Mouse (Mus musculus): ENCODE measurements around the gene Txndc15.
"Not testable (repeated sequence)": the region's sequence is repeated elsewhere in the genome, so short reads cannot be mapped to it uniquely, and the experiment has no call there.

The Txndc15 gene

DNA sequence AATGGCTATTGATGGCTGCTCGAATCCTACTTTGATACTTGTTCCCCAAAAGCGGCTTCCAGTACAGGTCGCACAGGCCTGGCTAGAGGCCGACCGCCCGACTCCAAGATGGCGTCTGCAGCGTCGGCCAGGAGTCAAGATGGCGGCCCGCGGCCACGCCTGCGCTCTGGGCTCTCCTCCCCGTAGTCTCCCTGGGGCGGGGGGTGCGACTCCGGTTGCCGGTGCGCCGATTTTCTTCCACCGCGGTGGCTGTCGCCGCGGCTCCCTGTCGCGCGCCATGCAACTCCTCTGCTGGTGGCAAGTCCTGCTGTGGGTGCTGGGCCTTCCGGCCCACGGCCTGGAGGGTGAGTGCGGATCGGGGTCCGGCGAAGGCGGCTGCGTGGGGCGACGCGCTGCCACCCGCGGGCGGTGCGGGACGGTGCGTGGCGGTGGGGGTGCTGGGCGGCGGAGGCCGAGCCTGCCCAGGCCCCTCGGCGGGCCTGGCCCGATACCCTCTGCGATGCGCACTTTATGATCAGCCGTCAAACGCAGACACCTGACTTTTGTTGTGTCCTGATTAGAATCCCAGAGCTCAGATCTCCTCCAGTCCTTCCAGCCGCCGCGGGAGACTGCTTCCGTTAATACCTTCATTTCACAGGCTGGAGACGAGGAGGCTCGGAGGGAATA lies at the start of gene Txndc15:
Txndc15 (plus strand) TSS at position 150 of the 666 bp plus-strand sequence.
- peak; percentile 90 for DNase-seq (ENCODE audit: low spot score)

DNA sequence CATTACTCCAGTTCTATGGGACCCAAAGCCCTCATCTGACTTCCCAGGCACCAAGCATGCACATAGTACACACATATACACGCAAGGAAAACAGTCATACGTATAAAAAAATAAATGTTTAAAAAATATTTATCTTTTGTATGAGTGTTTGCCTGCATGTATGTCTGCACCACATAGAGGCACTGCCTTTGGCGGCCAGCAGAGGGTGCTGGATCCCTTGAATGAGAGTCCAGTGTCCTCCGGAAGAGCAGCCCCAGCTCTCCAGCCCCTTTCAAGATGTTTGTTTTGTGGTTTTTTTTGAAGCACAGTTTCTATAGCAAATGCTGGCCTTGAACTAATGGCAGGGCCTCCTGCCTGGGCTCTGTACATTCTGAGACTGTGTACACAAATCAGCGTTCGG lies 45.9 kb upstream of the Txndc15 start:
- DNase-seq (ENCODE audit: low spot score), result peak; percentile 63

DNA sequence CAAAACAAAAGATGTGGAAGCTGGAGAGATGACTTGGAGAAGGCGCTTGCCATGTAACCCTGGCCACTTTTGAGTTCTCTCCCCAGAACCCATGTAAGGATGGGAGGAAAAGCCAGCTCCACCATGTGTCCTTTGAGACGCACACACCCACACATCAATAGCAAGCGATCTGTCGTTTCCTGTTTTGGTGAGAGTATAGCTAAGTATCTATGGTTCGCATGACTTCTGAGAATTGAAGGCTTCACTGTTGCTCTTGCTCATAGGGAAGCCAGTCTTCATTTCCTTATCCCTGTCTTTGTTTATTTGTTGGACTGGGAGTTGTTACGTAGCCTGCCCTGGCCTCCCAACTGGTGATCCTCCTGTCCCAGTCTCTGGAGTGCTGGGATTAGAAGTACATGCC lies 41.7 kb upstream of the Txndc15 start:
- no peak for DNase-seq (ENCODE audit: low spot score)

DNA sequence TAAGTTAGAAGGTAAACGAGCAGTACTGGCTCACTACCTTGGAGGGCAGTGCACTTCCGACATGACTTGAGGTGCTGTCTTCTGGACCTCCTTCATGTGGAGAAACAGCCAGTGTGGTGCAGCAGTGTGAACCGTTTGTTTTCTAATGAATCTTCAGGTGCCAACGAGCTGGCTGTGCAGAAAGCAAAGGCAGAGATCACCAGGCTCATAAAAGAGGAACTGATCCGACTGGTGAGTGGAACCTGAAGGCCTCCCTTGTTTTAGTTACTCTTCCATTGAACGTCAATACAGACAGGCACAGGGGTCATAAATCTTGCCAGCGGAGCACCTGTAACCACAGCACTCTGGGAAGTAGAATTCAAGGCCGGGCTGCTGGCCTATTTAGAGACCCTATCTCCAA lies 37.1 kb upstream of the Txndc15 start:
- no peak for DNase-seq (ENCODE audit: low spot score)

DNA sequence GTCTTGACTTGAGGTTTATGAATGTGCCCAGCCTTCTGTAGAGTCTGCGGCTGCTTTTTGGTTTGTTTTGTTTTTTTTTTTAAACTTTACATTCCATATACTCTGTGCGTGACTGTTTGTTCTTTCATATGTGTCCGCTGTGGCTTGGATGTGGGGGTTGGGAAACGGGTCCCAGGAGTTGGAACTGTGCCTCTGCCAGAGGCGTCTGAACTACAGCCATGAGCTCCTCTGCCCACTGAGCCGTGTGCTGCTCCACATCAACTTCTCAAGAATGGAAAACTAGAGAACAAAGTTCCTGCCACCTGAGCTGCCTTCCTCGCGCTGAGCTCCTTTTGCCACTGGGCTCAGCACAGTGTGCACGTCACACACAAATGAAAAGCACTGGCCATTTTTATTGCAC lies 32.2 kb upstream of the Txndc15 start:
- DNase-seq (ENCODE audit: low spot score), result no peak

DNA sequence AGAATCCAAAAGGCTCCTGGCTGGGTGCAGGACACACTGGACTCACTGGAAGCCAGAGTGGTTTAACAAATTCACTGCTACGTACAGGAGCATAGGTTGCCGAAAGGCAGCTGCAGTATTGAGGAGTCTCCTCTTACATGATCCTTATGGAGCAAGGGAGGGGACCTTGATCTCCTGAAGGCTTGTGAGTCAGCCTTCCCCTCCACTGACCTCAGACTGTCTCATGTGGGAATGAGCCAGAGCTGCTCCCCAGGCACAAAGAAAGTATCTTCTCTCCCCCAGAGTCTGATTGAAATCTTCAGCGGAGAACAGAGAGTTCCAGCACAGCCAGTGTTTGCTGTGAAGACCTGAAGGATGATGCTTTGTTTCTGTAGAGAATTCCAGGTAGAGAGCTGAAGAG lies 30.9 kb upstream of the Txndc15 start:
- DNase-seq (ENCODE audit: low spot score), result no peak

DNA sequence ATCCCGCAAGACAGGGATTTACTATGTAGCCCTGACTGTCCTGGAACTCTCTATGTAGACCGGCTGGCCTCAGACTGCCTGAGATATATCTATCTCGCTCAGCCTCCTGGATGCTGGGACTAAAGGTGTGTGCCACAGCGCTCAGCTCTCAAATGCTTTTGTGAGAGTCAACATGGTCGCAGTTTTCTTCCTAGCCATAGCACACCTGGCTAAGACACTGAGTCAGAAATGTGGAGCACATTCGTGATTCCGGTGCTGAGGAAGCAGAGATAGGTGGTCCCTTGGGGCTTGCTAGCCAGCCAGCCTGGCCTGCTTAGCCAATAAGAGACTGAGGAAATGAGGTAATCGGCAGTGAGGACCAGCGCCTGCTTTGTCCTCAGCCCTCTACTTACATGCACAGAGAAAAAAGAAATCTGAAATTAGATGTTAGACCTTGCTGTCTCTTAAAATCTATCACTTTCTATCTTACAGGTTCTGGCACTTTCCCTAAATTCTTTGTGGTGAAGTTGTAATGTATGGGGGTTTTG lies 28.3 kb upstream of the Txndc15 start:
- peak; percentile 40 for DNase-seq (ENCODE audit: low spot score)

DNA sequence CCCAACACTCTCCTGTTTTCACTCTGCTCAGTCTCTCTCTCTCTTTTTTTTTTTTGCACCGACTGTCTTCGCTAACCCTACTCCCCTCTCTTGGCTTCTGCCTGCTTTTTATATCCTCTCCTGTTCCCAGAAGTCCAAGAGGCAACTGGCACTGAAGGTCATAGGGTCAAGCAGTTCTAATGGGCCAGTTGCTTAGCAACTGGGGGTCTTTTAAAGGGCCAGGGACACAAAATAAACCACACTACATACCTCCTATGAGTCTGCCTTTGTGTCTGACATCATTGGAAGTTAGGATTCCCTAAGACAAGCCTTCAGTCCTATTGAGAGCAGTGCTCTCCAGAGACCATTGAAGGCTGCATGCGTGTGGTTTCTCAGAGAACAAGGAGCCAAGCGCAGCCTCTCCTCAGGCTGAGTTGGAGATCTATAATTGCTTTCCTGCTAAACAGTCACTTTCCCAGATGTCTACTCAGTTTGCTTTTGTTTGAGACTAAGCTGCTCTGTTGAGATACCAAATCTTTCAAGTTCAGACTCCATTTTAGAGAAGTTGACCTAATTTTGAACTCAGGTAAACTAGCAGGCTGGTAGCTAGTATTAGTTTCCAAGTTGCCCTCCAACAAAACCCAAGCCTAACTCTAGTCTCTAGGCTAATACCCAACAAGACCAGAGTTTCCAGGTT lies 26.4 kb upstream of the Txndc15 start:
- peak; percentile 92 for DNase-seq (ENCODE audit: low spot score)

DNA sequence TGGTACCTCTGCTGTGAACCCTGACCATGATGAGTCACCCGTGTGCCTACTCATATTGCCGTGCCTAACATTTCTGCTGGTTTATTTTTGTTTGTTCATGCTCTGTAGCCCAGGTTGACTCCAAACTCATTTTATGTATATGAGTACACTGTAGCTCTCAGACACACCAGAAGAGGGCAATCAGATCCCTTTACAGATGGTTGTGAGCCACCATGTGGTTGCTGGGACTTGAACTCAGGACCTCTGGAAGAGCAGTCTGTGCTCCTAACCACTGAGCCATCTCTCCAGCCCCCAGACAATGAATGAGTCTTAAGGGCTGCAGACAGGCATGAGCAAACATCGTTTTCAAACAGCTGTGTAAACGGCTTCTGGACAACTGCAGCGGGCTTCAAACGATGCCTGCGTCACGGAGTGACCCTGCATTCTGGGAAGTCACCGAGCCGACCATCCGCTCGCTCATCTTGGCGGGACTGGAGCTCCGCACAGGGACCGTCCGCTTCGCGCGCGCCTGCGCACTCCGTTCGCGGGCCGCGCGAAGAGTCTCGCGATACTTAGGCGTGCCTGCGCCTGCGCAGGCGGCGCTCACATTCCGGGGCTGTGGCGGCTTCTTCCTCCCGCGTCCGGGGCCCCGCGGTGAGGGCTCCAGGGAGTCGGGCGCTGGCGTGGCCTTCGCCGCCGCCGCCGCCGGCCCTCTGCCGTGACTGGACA lies 21.8 kb upstream of the Txndc15 start, which contains the start of gene B230219D22Rik:
B230219D22Rik (plus strand) TSS at position 590 of the 708 bp plus-strand sequence.
- DNase-seq (ENCODE audit: low spot score), result peak; percentile 95

DNA sequence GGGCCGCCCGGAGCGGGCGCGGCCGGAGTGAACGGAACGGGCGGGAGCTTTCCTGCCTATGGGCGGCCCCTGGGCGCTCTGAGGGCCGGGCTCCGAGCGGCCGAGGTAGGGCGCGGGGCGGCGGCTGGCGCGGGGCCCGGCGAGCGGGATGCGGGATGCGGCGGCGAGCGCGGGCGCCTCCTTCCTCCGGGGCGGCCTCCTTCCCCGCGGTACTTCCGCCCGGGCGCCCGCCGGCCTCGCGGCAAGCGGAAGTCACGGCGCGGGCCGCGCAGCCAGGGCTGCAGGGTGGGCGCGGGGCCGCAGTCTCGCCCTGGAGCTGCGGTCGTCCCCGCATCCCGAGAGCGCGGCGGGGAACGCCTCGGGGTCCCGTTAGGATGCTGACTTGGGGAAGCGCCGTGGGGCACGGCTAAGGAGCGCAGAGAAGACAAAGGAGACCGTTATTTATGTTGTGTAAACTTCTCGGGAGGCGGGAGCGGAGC lies 21.2 kb upstream of the Txndc15 start:
- peak; percentile 53 for DNase-seq (ENCODE audit: low spot score)

DNA sequence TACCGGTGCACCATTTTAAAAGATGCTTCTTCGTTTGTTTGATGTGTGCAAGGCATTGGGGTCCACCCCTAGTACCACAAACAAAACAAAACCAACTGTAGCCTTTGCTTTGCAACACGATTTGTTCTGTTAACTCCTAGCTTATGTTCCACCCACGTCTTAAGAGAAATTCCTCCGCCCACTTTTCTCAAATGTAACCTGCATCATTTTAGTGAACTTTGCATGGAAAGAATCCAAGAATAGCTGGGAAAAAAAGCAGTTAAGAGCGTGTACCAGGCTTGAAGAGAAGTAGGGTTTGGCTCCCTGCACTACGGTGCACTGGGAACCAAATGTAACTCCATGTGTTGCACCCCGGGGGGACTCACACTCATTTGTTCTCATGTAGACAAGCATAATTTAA lies 20.3 kb upstream of the Txndc15 start:
- peak; percentile 41 for DNase-seq (ENCODE audit: low spot score)

DNA sequence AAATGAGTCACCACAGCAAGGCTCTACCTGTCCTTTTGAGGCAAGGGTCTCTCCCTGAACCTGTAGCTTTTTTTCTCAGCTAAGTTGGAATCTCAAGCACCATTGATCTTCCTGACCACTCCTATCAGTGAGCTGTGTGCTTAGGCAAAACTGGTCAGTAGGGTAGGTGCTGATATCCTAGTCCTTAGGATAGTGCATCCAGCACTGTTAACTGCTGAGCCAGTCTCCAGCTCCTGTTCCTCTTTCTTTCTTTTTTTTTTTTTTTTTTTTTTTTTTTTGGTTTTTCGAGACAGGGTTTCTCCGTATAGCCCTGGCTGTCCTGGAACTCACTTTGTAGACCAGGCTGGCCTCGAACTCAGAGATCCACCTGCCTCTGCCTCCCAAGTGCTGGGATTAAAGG lies 18.5 kb upstream of the Txndc15 start:
- DNase-seq (ENCODE audit: low spot score), result not testable (repeated sequence)

DNA sequence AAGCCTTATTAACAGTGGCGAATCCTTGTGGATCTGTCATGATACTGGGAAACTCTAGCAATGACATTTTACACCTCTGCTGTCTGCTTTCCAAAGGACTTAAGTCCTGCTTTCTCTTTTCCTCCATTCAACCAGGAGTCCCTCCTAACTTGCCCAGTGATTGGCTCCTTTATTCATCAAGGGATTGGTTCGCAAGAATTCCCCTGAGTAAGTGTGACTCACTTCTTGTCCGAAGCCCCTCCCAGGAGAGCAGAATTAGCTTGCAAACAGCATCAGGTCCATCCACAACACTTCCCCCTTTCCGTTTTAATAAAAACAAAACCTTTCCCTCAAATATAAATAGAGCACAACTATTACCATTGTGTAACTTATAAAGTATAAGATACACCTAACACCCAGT lies 10.1 kb upstream of the Txndc15 start:
- DNase-seq (ENCODE audit: low spot score), result no peak

DNA sequence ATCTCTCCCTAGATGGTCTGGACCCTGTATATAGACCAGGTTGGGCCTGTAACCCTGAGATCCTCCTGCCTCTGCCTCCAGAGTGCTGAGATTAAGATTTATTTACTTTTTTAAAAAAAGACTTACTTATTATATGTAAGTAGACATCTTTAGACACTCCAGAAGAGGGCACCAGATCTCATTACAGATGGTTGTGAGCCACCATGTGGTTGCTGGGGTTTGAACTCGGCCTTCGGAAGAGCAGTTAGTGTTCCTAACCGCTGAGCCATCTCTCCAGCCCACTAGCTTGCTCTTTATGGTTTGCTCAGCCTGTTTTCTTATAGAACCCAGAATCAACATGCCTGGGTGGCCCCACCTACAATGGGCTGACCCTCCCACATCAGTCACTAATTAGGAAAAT lies 1.6 kb upstream of the Txndc15 start:
- no peak for DNase-seq (ENCODE audit: low spot score)

DNA sequence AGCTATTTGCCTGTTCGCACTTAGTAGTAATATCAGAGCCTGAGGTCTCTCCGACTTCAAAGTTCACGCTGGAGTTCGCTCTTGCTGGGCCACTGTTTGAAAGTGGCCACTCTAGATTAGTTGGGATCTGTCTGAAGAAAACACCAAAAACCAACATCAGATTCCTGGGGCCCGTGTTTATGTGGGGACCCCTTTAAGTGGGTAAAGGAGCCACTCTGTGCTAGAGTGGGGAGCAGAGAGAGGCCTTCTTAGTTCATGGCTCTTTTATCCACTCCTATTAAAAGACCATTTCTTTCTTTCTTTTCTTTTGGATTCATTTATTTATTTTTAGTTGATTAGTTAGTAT lies 690 bp downstream of the Txndc15 start:
- no peak for DNase-seq (ENCODE audit: low spot score)

DNA sequence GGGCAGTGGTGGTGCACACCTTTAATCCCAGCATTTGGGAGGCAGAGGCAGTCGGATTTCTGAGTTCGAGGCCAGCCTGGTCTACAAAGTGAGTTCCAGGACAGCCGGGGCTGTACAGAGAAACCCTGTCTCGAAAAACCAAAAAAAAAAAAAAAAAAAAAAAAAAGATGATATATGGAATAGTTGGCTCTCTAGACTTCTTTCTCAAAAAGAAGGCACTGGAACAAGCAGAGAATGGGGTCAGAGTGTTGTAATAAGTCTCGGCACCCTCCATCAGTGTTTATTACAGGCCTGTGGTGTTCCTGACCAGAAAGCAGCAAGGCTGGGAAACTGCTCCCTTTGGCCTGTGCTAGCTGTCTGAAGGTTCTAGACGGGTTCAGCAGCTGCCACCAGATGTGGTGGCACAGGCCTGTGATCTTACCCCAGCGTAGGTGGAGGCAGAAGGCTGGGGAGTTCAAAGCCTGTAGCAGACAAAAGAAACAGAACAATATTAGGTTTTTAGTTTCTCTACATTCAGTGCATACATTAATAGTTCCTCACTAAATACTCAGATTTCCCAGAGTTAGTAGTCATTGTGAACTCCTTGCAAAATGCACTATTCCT lies 1.6 kb downstream of the Txndc15 start:
- DNase-seq (ENCODE audit: low spot score), result no peak

DNA sequence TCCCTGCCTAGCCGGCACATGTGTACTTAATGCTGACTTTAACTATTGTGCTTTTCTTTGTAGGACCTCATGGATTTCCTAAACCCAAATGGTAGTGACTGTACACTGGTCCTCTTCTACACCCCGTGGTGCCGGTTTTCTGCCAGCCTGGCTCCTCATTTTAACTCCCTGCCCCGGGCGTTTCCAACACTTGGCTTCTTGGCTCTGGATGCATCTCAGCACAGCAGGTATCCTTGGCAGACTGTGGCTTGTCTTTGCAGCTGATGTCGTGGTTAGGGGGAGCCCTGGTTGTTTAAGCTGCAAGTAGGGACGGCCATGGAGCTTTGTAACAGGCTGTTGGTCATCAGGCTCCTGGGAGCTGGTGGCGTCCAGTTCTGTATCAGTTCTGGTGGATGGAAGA lies 7.1 kb downstream of the Txndc15 start:
- no peak for DNase-seq (ENCODE audit: low spot score)

DNA sequence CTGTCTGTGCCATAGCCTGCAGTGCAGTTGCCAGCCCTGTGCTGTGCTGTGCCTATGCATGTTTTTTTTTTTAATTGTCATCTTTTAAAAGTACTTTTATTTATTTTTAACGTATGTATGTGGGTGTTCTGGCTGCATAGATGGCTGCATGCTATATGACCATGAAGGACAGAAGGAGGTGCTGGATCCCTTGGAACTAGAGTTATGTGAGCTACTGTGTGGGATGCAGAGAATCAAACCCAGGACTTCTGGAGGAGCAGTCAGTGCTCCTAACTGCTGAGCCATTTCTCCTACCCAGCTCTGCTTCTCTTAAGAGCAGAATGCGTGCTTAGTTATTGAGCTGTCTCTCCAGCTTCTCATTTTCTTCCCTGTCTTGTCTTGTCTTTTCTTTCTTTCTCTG lies 7.5 kb downstream of the Txndc15 start:
- DNase-seq (ENCODE audit: low spot score), result no peak

DNA sequence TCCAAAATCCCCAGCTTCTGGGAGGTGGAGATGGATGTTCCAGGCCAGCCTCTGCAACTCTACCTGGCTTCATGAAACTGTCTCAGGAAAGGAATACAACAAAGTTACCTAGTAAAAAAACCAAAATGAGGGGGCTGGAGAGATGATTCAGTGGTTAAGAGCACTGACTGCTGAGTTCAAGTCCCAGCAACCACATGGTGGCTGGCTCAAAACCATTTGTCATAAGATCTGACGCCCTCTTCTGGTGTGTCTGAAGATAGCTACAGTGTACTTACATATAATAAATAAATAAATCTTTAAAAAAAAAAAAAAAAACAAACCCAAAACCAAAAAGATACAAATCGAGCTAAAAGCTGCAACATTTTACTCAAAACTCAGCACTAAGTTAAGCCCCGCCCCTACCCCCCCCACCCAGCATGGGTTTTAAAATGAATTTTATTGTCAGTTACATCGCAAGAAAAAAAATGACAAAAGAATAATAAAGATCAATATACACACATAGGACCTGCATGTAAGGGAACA lies 12.2 kb downstream of the Txndc15 start:
- DNase-seq (ENCODE audit: low spot score), result peak; percentile 31

DNA sequence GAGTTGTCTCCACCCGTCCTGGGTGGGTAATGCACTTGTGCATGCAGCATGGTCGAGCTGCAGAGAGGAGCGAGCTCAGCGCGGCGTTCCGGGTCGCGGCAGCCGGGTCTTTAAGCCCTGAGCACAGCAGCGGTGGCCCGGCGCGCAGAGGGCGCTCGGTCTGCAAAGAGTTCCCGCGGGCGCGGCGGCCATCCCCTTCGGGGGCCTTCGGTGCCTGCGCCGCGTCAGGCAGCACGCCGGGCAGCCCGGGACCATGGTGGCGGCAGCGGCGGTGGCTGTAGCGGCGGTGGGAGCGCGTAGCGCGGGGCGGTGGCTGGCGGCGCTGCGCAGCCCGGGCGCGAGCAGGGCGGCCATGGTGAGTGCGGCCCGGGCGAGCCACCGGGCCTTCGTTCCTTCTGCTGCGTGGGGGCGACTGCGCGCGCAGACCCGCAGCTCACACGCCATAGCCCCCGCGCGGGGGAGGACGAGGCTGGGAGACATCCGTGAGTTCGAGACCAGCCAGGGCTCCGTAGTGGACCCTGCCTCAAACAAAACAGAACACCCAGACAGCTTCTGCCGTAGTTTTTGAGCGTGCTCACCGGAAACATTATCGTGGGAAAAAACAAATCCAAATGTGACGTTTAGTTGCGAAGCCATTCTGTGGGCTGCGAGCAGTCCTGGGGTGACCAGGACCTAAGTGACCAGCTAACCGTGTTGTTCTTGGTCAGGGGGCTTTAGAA lies 12.8 kb downstream of the Txndc15 start, which contains the start of gene Pcbd2:
Pcbd2 (plus strand) TSS at position 249 of the 719 bp plus-strand sequence.
- peak; percentile 85 for DNase-seq (ENCODE audit: low spot score)

DNA sequence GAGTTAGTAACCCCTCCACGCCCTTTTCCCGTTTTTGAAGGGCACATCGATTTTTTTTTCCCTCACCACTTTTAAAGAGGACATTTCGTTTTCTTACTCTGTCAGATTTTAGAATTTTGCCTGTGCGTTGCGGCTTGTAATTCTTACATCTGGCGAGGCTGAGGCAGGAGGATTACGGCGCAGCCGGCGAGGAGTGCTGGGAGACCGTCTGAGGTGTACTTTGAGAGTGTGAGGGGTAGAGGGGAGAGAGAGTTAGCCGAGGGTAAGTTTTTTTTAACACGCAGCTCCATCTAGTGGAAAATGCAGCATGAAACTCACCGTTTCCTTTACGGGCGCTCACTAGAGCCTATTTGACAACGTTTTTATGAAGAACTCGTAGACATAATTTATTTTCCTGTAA lies 13.4 kb downstream of the Txndc15 start:
- DNase-seq (ENCODE audit: low spot score), result peak; percentile 87

All from embryo, embryonic 10.5 days (tissue).